Mouse (Mus musculus) erythroblast, embryonic 14.5 days (primary cell): ENCODE data around the gene Mroh3.

ENCODE experiments used
- GATA1 ChIP-seq: IDR thresholded peaks from 2 replicates; pipeline ENCODE4 v1.6.1; 2012; ENCODE audit warnings: low read length, inconsistent platforms, mixed read lengths
- TAL1 ChIP-seq: IDR thresholded peaks from 3 replicates; pipeline ENCODE4 v1.6.1; 2012; ENCODE audit warnings: low read length, inconsistent platforms, mixed read lengths

GRCm38 (mm10) chr1:136172696-136173095, 39.9 kb downstream of the Mroh3 start:
- TF ChIP-seq GATA1 (no peak), TAL1 (no peak)
